Mouse (Mus musculus): ENCODE results near the gene Slc5a3. TPM values are rescaled to one million over a fixed set of nuclear protein-coding genes. Genes with fewer than 3 reads are reported as not detected.
"Not testable (repeated sequence)": the region's sequence is repeated elsewhere in the genome, so short reads cannot be mapped to it uniquely, and the experiment has no call there.

The Slc5a3 gene
- total RNA-seq, 2 experiments from 2014 or later: 30.8 to 31.7 TPM

DNA sequence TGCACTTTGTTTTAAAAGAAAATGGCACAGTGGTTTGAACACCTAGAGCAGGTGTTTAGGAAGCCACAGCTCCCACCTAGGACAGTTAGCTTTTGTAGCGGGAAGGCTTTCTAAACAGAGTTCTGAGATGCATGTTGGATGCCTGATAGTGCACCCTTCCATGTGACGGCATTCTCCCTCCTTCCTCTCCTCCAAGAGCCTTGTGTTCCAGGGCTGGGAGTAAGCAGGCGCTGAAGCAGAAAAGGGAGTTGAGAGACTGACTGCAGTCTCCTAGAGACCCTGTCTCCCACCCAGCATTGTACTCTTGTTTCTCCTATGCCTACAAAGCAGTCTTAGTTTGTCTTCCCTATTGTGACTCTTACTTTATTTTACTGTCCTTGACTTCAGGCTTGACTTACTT, 2.1 kb downstream of the Slc5a3 start:
- intact Hi-C loops (cut with DNase I): no loop called here
- DNase-seq (ENCODE audit: low spot score in 2 of 2): no peak

DNA sequence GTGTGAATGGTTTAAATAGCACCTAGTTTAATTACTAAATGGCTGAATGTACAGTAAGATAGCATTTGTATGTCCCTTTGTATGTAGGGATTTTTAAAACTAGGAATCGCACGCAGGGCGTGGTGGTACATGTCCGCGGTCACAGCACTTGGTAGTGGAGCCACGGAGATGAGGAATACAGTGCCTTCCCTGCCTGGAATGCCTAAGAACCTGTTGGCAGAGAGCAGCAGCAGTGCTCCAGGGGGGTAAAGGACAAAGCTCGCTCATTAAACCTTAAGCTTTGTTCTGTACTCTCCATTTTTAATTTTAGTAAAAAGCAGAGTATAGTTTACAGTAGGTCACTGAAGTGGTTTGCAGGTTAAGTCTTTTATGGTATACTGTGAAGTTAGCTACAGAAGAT, 3.5 kb downstream of the Slc5a3 start:
- no peak for DNase-seq (ENCODE audit: low spot score in 2 of 2)
- intact Hi-C loops (cut with DNase I): no loop called here

DNA sequence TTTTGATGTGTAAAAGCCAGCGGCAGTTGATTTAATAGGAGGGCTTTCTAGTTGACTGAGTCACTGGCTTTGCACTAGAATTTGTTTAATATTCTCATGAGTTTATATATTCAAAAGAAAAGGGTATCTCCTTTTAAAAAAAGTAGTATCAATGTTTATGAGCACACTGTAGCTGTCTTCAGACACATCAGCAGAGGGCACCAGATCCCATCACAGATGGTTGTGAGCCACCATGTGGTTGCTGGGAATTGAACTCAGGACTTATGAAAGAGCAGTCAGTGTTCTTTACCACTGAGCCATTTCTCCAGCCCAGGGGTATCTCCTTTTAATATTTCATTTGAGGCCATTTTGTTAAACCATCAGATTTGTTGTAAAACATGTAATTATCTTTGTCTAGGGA, 4.7 kb downstream of the Slc5a3 start:
- no peak for DNase-seq (ENCODE audit: low spot score in 2 of 2)
- intact Hi-C loops (cut with DNase I): no loop called here

DNA sequence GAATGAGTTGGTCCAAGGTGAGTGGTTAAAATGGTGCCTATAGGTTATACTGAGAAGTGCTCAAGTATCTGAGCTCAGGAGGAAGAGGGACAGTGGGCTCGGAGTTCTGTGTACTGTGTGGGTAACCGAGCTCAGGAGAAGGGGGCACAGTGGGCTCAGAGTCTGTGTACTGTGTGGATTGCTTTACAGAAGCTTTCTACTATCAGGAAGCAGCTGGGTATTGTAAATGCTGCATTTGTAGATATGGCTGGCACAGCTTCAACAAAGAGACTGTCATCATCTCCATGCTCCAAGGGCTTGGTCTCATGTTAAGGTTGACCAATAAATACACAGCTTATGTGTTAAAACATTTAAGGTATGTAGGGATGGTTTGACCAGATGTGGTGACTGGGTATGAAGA, 6.7 kb downstream of the Slc5a3 start:
- intact Hi-C loops (cut with DNase I): no loop called here

DNA sequence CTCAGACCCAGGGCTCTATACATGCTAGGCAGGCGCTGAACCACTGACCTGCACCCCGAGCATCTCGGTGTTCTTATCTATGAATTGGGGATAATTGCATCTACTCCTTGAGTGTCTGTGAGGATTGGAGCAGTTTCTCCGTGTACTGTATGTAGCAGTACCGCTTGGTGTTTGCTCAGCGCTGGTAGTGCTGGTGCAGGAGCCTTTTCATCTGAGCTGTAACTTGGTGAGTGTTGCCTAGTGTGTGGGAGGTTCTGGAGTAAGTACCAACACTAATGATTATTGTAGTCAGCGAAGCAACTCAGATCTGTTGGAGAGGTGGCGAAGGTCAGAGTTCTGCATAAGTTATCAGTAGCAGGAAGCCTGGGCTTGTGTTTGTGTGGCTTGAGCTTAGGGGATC, 12.2 kb downstream of the Slc5a3 start:
- intact Hi-C loops (cut with DNase I): no loop called here
- DNase-seq (ENCODE audit: low spot score in 2 of 2): no peak

More for the DNA sequence above, 6.7 kb downstream of the Slc5a3 start:
- DNase-seq (ENCODE audit: low spot score in 2 of 2): no peak

DNA sequence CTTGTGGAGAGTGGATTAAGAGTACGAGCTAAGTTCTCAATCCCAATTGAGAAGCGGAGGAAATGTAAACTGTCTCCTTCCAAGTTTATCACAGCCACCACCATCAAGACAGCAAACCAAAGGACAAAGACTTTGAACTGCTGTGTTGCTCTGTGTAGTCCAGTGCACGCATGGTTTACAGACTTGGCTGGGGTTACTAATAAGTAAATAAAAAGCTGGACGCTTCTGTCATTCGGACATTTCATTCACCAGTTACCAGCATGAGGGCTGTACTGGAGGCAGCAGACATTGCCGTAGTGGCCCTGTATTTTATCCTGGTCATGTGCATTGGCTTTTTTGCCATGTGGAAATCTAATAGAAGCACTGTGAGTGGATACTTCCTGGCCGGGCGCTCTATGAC, 18.7 kb downstream of the Slc5a3 start:
- no peak for DNase-seq (ENCODE audit: low spot score in 2 of 2)
- intact Hi-C loops (cut with DNase I): no loop called here

DNA sequence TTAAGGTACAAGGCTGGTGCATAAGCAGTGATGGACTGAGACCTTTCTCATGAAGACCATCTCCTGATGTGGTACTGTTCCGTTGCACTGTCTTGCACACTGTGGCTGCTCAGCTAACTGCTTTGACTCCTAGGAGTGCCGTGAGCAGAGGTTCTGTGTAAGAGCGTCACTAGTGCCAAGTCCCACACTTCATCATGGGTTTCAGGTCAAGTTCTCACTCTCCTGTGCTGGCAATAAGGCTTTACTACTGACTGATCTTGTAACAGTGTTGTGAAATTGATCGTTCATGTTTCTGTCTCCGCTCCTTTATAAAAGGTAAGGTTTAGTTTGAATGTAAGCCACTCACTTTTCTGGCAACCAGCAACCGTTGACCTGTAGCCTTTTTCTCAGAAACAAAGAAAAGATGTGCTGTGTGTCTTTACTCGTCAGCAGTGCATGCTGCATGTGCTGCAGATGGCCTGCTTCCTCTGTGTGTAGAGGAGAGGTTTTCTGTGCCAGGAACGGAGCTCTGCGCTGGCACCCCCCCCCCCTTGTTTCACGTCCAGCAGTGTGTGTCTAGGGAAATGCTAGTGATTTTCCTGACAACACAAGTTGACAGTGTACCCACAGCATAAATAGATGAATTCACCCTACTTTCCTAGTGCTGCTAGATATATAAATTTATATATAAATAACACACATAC, 25.8 kb downstream of the Slc5a3 start:
- intact Hi-C loops (cut with DNase I): no loop called here
- no peak for DNase-seq (ENCODE audit: low spot score in 2 of 2)

DNA sequence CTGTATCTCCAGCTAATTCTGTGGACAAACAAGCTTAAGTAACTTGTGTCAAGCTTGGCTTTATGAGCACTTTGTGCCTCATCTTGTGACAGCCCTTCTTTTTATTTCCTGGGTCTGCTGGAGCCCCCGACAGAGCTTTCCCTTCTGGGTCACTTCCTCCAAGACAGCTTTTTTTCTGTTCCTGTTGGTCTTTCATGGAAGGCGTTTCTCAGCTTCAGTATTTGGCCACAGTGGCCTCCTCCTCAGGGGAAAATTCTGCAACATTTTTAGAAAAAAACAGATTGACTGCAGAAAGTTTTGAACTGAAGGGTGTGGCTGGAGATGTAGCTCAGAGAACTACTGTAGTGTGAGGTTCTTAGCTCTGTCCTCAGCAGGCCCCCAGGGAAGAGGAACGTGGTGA, 31.1 kb downstream of the Slc5a3 start:
- DNase-seq (ENCODE audit: low spot score in 2 of 2): no peak
- intact Hi-C loops (cut with DNase I): no loop called here

DNA sequence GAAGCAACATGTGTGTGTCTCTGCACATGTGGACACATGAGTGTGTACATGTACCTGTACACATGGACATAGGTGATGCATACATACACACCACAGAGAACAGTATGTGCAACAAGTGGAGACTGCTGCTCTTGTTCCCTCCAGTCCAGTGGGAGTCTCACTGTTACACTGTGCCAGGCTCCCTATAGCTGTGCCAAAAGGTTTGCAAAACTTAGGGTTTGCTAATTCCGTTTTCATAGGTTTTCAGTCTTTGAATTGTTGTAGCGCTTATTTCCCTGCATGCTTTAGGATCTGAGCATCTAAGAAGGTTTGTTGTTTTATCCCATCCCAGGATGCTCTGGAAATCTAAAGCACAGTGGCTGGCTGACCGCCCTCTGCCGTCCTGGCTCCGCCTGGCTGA, 33.8 kb downstream of the Slc5a3 start:
- DNase-seq (ENCODE audit: low spot score in 2 of 2): no peak
- intact Hi-C loops (cut with DNase I): no loop called here

DNA sequence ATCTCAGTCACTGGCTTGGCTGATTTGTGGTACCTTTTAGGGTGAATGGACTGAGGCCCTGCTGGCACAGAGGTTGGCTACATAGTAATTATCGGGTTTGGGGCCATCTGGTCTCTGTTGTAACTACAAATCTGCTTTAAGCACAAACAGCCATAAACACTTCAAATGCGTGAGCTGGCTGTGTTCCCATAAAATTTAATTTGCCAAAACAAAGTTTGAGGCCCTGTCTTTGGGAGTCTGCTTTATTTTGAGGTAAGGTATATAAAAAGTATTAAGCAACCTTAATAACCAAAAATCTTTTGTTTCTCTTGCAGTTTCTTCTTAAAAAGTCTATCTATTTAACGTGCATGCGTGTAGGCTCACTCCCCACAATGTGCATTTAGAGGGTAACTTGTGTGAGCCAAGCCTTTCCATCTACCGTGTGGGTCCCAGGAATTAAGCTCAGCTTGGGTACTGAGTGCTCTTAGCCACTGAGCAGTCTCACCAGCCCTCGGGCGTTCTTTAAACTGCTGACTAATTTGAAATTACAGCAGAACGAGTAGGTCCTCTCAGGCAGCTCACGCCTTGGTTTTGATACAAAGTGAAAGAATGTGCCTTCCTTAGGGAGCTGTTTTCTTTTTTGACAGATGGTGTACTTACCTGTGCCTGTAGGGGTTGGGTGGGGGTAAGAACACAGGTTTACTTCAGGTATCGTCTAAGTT, 40.4 kb downstream of the Slc5a3 start:
- no peak for DNase-seq (ENCODE audit: low spot score in 2 of 2)
- intact Hi-C loops (cut with DNase I): no loop called here

DNA sequence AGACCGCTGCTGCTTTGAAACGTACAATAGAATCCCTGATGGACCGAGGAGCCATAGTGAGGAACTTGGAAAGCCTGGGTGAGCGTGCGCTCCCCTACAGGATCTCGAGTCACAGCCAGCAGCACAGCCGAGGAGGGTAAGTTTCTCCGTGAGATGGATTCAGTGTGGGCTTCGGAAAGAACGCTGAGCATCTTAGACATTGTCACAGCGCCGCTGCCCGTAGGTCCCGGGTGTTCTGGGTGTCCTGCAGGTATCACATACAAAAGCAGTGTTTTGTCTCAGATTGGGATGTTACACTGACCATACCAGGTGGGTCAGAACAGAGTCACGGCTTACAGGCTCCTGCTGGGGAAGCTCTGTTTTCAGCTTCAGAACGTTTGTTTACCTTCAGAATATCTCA, 41.5 kb downstream of the Slc5a3 start:
- DNase-seq (ENCODE audit: low spot score in 2 of 2): no peak
- intact Hi-C loops (cut with DNase I): no loop called here

DNA sequence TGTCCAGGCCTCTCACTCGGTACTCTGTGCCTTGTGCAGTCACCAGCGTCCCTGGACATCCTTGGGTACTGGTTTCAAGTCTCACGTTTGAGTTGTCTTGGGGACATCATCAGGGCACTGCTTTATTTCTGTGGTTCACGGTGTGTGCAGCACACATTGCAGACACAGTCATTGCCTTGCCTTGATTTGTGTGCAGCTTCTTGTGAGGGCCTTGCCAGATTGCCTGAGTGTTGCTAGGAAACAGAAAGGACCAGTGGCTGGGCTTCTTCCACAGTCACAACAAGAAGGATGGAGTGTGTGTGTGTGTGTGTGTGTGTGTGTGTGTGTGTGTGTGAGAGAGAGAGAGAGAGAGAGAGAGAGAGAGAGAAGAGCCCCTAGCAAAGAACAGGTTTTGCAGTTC, 42.0 kb downstream of the Slc5a3 start:
- intact Hi-C loops (cut with DNase I): no loop called here
- DNase-seq (ENCODE audit: low spot score in 2 of 2): peak; percentile 62 to 74

DNA sequence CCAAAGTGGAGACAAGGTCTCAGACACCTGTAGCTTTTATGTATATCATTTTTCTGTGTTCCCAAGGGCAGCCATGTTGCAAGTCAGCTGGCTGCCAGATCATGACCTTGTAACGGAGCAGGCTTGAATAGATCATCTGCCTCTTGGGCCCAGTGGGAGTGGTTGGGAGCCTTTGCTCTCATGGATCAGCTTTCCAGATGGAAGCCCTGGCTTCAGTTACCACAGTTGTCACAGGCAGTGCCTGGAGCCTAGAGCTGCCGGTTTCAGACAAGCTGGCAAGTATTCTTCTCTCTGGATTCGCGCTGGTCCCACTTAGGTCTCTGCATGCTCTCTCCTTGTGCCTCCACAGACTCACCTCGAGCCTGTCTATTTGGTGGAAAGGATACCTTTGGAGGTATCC, 44.0 kb downstream of the Slc5a3 start:
- DNase-seq (ENCODE audit: low spot score in 2 of 2): no peak

DNA sequence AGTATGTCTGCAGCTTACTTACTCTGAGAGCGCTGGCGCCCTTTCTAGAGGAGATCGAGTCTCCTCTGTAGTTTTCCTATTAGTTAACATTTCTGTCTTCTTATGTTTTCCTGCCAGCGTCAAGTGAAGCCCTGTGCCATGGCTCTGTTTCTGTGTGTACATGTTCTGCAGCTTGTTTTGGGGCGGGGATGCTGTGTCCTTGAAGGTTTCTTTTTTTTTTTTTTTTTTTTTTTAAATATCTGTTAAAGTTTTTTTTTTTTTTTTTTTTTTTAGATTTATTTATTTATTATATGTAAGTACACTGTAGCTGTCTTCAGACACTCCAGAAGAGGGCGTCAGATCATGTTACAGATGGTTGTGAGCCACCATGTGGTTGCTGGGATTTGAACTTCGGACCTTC, 44.8 kb downstream of the Slc5a3 start:
- intact Hi-C loops (cut with DNase I); DNase-seq (ENCODE audit: low spot score in 2 of 2): not testable (repeated sequence)

More for the DNA sequence above, 44.0 kb downstream of the Slc5a3 start:
- intact Hi-C loops (cut with DNase I): no loop called here

DNA sequence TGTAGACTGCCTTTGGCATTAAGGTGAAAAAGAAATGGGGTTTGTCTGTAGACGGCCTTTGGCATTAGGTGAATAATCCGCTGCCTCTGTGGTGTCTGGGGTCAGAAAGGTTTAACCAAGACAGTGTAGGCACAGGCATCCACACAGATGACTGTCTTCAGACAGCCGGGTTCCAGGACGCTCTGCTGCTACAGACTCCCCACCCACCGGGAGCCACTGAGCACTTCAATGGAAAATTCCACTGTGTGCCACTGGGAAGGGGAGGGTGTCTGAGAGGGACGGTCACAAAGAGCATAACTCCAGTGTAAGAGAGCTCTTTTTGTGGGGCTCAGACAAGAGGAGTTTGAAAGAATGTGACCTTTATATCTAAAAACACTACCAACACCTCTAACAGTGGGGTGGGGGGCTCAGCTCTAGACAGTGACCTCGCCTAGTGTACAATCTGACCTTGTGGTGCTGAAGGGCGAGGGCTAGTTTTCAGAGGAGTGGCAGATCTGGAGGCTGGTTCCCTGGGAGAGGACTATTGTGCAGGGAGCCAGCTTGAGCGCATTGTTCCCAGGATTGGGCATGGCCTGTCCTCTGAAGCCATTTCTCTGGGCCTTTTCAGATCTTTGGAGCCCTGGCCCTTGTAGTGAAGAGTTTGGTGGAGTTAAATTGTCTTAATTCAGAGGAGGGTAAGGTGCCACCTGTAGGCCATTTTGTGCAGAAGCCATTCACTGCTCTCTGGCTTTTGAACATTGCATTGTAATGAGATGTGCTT, 45.6 kb downstream of the Slc5a3 start:
- intact Hi-C loops (cut with DNase I): no loop called here

DNA sequence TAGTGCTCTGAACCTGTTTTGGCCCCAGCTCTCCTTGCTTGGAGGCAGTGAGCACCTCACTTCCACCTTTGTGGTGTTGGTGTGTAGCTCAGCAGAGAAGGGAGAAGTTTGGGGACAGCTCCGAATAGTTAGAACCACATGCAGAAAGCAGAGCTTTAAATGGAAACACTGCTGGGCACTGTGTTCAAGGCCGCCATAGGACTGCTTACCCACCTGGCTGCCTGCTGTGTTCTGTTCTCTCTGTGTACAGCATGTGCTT, 46.1 kb downstream of the Slc5a3 start:
- intact Hi-C loops (cut with DNase I): no loop called here
- DNase-seq (ENCODE audit: low spot score in 2 of 2): no peak

More for the DNA sequence above, 45.6 kb downstream of the Slc5a3 start:
- DNase-seq (ENCODE audit: low spot score in 2 of 2): peak in 1 of 2 experiments; percentile 36

DNA sequence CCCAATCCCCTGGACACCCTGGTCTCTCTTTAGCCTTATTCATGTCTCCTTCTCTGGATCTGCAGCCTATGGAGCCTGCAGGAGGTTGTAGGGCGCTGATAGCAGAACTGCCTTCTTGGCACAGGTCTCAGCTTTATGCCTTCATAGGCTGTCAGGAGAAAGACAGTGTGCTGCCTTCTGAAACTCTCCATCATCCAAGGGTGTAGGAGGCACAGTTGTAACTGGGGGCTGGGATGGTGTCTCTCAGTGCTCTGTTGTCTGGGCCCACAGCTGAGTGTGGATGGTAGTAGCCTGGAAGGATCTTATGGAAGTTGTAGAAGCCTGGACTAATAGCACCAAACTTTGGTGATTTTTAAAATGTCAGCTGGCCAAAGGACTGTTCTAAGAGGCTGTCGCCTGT, 46.8 kb downstream of the Slc5a3 start:
- no peak for DNase-seq (ENCODE audit: low spot score in 2 of 2)
- intact Hi-C loops (cut with DNase I): no loop called here

DNA sequence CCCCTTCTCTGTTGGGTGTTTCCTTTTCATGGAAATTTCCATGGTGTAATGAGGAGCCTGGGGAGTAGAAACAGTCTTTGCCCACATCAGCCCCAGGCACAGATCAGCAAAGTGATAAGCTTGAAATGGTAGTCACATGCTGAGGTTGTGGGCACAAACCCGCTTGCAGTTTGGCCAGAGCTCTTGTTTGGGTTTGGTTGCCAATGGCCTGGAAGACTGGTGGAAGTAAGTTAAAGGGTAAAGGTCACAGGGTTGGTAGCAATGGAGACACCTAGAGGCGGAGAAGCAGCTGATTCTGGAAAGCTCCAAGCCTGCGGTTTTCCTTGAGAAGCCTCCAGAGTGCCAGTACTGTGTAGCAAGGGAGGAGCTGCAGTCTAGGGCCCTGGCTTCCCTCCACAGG, 47.5 kb downstream of the Slc5a3 start:
- intact Hi-C loops (cut with DNase I): no loop called here
- no peak for DNase-seq (ENCODE audit: low spot score in 2 of 2)

DNA sequence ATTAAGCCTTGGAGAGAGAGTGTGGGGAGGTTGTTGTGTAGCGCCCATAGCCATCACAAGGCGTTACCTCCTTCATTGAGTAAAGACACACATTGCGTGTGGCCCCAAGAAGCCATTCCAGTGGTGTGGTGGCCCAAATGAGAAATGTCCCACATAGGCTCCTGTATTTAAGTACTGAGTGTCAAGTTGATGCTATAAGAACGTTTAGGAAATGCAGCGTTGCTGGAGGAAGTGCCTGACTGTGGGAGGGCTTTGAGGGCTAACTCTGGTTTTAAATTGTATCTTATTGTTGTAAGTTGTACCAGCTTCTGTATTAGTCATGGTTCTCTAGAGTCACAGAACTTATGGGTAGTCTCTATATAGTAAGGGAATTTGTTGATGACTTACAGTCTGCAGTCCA, 49.2 kb downstream of the Slc5a3 start:
- DNase-seq (ENCODE audit: low spot score in 2 of 2): no peak

DNA sequence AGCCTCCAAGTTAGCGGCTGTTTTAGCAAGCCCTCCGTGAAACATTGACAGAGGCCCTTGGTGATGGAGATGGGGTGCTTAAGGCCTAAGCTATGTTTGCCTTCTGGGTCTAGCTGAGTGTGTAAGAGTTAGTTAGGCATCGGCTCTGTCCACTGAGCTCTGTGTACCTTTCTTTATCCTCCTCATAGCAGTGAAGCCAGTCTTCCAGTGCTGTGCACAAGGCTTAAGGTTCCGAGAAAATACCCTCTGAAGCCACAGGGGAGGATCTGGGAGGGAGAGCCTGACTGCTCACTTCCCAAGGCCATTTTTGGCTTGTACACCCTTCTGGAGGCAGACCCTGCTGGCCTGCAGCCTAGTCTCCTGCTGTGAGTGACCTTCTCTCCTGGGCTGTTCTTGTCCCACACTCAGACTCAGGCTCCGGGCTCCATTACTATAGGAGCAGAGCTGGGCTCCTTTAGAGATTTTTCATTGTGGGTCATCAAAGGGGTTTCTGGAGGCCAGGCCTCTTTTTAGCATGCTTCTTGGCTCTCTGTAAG, 56.7 kb downstream of the Slc5a3 start:
- no peak for DNase-seq (ENCODE audit: low spot score in 2 of 2)
- intact Hi-C loops (cut with DNase I): loop anchor here (5.0 kb wide), 1 partner anchor 57 kb away; the partner anchor contains the start of genes Gm49711, Mrps6 and Slc5a3

More for the DNA sequence above, 49.2 kb downstream of the Slc5a3 start:
- intact Hi-C loops (cut with DNase I): no loop called here

Measured in left cerebral cortex, postnatal 25 days (tissue).